Mouse (Mus musculus) embryonic fibroblast, embryonic 13.5 days (primary cell): ENCODE measurements at regions not wholly inside any gene's neighbourhood (a gene's known extent, or its start where the extent isn't known, plus 50 kb on each side); places are given as distances from the start of the nearest gene placed in this dataset.

Experiments
- CTCF ChIP-seq: IDR thresholded peaks from 2 replicates; pipeline ENCODE4 v1.5.1; 2011; ENCODE audit warnings: mild to moderate bottlenecking, control low read depth, low read length, moderate library complexity, borderline replicate concordance; ENCODE audit not compliant: insufficient read depth
- POLR2A ChIP-seq: IDR thresholded peaks from 2 replicates; pipeline ENCODE4 v1.6.1; 2011; ENCODE audit warnings: low read depth, mild to moderate bottlenecking, control low read depth, low read length, moderate library complexity

GRCm38 (mm10) chr2:147872972-147873371 is 173.8 kb downstream of the Foxa2 start:
- TF ChIP-seq CTCF (no peak), POLR2A (no peak)
